Mouse (Mus musculus) megakaryocyte progenitor cell, adult 5-6 weeks (primary cell): ENCODE data around the gene Setd4. TPM values are rescaled to one million over a fixed set of nuclear protein-coding genes. Genes with fewer than 3 reads are reported as not detected.
A peak's percentile ranks its signal among the peaks of the same experiment; 100 is the strongest.

Source experiments
- ATAC-seq: replicated peaks from 2 replicates; pipeline ENCODE4 v1.8.0; 2016; ENCODE audit warnings: mild to moderate bottlenecking, moderate TSS enrichment, inconsistent platforms; ENCODE audit not compliant: poor library complexity
- total RNA-seq, 2 experiments: library from RNA; stranded (forward) in 1 of 2; stranded (reverse) in 1 of 2; fragments of 157-497, 149-512 nt in 1 of 2; fragments of 200-1000 nt in 1 of 2; gene quantifications; 2 replicates each; pipeline versions ENCODE4 v1.2.3 to v1.2.4; 2015 to 2017

The Setd4 gene
- total RNA-seq, 2 experiments from 2014 or later = 7.6 to 8.0 TPM

- no peak for ATAC-seq
Observed at GRCm38 (mm10) chr16:93548045-93548444, 55.8 kb downstream of the Setd4 start.

GRCm38 (mm10) chr16:93547122-93547521 lies 56.7 kb downstream of the Setd4 start:
- ATAC-seq = peak; percentile 63

GRCm38 (mm10) chr16:93546354-93546965 lies 57.4 kb downstream of the Setd4 start:
- ATAC-seq = no peak

DNA sequence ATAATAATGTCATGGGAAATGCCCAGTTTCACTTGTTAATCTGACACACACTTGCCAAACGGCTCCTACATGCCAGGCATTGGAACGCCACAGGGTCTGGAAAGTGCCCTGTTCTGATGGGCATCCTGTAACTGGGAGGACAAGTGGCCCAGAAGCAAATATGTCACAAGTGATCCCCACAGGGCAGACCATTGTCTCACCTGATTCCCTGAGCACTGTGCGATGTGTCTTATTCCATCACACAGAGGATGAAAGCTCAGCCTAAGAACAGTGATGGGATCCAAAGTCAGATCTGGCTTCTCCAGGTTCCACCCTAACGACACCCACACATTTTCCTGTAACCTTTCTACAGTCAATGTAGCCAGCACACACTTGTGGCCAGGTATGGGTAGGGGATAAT lies 58.9 kb downstream of the Setd4 start:
- no peak for ATAC-seq

DNA sequence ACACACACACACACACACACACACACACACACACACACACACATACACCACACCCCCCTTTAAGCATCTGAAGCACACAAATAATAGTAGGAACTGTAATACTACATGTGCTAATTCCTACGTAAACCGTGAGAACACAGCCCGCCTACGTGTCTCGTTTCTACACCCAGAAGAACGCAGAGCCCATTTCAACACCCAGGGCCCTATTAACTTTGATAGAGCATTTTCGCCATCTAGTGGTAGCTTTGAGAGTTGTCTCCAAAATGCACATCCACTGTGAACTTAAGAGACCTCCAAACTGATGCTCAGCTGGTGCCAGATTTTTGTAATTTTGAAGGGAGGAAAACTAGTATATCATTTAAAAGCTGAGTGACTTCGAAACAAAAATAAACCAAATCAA lies 60.2 kb downstream of the Setd4 start:
- ATAC-seq = peak; percentile 84

DNA sequence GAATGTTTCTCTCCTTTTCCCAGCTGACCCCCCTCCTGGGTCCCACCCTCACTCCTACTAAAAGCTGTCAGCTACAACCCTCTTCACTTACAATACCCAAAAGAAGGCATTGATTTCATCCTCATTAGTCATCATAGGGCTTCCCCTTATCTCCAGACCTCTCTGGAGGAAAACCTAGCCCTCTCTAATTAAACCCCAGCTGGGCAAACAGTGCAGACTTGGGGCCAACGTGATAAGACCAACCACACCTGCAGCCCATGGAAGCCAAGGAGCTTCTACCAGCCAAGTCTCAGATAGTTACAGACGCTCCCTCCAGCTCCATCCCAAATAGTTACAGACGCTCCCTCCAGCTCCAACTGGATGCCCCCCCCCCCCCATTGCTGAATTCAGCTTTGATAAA lies 64.0 kb downstream of the Setd4 start:
- ATAC-seq = no peak

- ATAC-seq = no peak
Observed at GRCm38 (mm10) chr16:93535151-93535853, 68.6 kb downstream of the Setd4 start.

Other genes starting within 250 kb of the Setd4 start
- gene Cbr1, start 1.8 kb upstream of the Setd4 start, total RNA-seq (2015) = 20.7 and 27.4 TPM in 2 replicates
- gene Cbr1, start 1.8 kb upstream of the Setd4 start, total RNA-seq (2017) = 15.2 and 16.7 TPM in 2 replicates
- not detected in 2 replicates for gene Gm5678, start 24.0 kb upstream of the Setd4 start, total RNA-seq (2015)
- not detected in 2 replicates for gene Gm5678, start 24.0 kb upstream of the Setd4 start, total RNA-seq (2017)
- 0.37 TPM in 1 of 2 replicates, not detected in the other for gene Cbr3, start 79.2 kb upstream of the Setd4 start, total RNA-seq (2015)
- 0.08 TPM in 1 of 2 replicates, not detected in the other for gene Cbr3, start 79.2 kb upstream of the Setd4 start, total RNA-seq (2017)
- 8.6 and 9.7 TPM in 2 replicates for gene Dop1b, start 107.8 kb upstream of the Setd4 start, total RNA-seq (2015)
- 4.7 and 5.8 TPM in 2 replicates for gene Dop1b, start 107.8 kb upstream of the Setd4 start, total RNA-seq (2017)
- 115 and 119 TPM in 2 replicates for gene Morc3, start 228.1 kb upstream of the Setd4 start, total RNA-seq (2015)
- 132 and 185 TPM in 2 replicates for gene Morc3, start 228.1 kb upstream of the Setd4 start, total RNA-seq (2017)